ENCODE assay signal across 8 mouse cellular contexts in the genomic region with DNA sequence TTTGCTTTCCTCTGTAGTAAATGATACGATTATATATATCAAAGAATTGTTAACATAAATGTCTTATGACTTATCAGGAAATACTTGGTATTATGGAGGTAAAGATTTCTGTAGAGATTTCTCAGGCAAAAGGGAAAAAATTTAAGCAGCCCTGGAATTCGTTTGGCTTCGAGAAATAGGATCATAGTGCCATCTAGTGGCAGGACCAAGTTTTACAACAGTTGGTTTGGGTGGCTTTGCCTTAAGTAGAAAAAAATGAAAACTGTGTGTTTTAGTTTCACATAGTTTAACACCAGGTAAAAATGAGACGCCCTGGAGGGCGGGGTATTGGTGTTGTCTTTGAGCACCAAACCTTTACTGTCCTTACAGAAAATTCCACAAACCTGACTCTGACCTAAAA. TPM values are rescaled to one million over a fixed set of nuclear protein-coding genes. Genes with fewer than 3 reads are reported as not detected.
DNase-seq lines count a peak whose midpoint lies in the region; ATAC-seq lines count a peak whose summit lies in the region.

No protein-coding gene starts in this region.

- DNase-seq in left cerebral cortex, adult 18-20 months (ENCODE audit: low spot score in 2 of 2) = peak; percentile 68 to 87
- DNase-seq in left cerebral cortex, adult 11 months (ENCODE audit: low spot score) = no peak
- DNase-seq in MN1 (ENCODE audit: low spot score) = peak; percentile 85
- peak; percentile 33 for DNase-seq in cerebellum, adult 9-11 months
- peak; percentile 74 for DNase-seq in gastrocnemius, postnatal 10 days
- DNase-seq in left cerebral cortex, postnatal 10 days (ENCODE audit: extremely low spot score in 1 of 2, low spot score in 2 of 2) = peak; percentile 67 to 72

- ATAC-seq in neutrophil, adult 5-6 weeks (ENCODE audit: extremely low read depth, insufficient number of reproducible peaks, low FRiP score, poor library complexity, severe bottlenecking) = 0 out of 2 replicates have a peak, but pooled peaks have one; percentile 21
- ATAC-seq in erythroblast, adult 5-6 weeks (replicated peaks; ENCODE audit: low FRiP score, poor library complexity, severe bottlenecking) = no peak

- intact Hi-C loops in left cerebral cortex, postnatal 10 days (cut with DNase I) = no loop called here

RNA-seq across cellular contexts. Expression of a gene that starts 22.2 kb away (rescaled TPM):
- 1 to 10 TPM; 1.9 to 2.5 TPM for total RNA-seq in left cerebral cortex, adult 18-20 months (2021)
- total RNA-seq in gastrocnemius, postnatal 10 days (2021) = 10 to 100 TPM in 1 of 2 experiments, 1 to 10 TPM in 1; 9.5 to 10.3 TPM
- total RNA-seq in left cerebral cortex, postnatal 10 days (2021) = 1 to 10 TPM; 1.3 to 2.0 TPM
- total RNA-seq in neutrophil, adult 5-6 weeks (2017) = not detected in 2 replicates
- not detected in 2 replicates for total RNA-seq in erythroblast, adult 5-6 weeks (2015; ENCODE audit: low replicate concordance)
- total RNA-seq in erythroblast, adult 5-6 weeks (2017; ENCODE audit: low replicate concordance) = not detected in 2 replicates

RNA-seq across cellular contexts. Expression of a gene that starts 50.6 kb away (rescaled TPM):
- total RNA-seq in left cerebral cortex, adult 18-20 months (2021) = 100 to 1,000 TPM; 149 TPM
- 100 to 1,000 TPM; 140 to 143 TPM for total RNA-seq in gastrocnemius, postnatal 10 days (2021)
- 100 to 1,000 TPM; 187 to 197 TPM for total RNA-seq in left cerebral cortex, postnatal 10 days (2021)
- total RNA-seq in neutrophil, adult 5-6 weeks (2017) = 91.2 and 98.1 TPM in 2 replicates
- 39.3 and 48.2 TPM in 2 replicates for total RNA-seq in erythroblast, adult 5-6 weeks (2015; ENCODE audit: low replicate concordance)
- total RNA-seq in erythroblast, adult 5-6 weeks (2017; ENCODE audit: low replicate concordance) = 28.4 and 31.3 TPM in 2 replicates
